Mouse (Mus musculus): ENCODE data around the gene Pex3. TPM values are rescaled to one million over a fixed set of nuclear protein-coding genes. Genes with fewer than 3 reads are reported as not detected.
A peak's percentile ranks its signal among the peaks of the same experiment; 100 is the strongest.
"Not testable (repeated sequence)": the region's sequence is repeated elsewhere in the genome, so short reads cannot be mapped to it uniquely, and the experiment has no call there.

Pex3 gene
- polyA plus RNA-seq, 1 experiment from 2014 or later, result 21.7 TPM

- ATAC-seq, result no peak
- DNase-seq (ENCODE audit: low read depth, low spot score), result no peak
- CTCF ChIA-PET, result interaction anchor here (1.2 to 1.4 kb wide), 2 partner anchors 12 to 15 kb away, joined by 3 to 5 read pairs; no protein-coding TSS in a partner anchor
- no peaks in the 10 kb centered on the region for H3K27me3 ChIP-seq
- in situ Hi-C loops (cut with MboI; ENCODE audit: low pct_unique_long_range_greater_than_20kb), result no loop called here
- POLR2A ChIA-PET, result no interaction called here
- TF ChIP-seq CTCF (IDR thresholded peaks at IDR 0.05), result no peak
Measured at GRCm38 (mm10) chr10:13541721-13542120, 11.2 kb downstream of the Pex3 start.

DNA sequence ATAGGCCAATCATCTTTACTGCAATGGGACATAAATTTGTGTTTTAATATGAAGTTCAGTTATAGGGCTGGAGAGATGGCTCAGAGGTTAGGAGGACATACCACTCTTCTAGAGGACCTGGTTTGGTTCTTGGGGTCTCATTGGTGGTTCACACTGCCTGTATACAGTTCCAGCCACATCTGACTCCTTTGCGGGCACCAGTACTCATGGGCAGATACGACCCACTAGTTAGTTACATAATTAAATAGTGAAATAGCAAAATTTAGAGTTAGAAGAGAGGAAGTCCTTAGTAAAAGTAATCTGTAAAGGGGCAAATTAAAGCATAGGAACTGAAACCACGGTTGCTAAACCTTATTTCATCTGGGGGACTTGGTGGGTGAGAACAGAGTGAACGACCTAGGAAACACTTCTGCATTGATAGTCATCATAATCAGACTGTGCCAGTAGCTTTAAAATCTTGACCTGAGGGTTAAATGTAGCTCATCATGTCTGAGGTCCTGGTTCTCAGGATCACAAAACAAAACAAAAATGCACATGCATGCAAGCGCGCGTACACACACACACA is 13.1 kb downstream of the Pex3 start:
- H3K27me3 ChIP-seq, result no peaks in the 10 kb centered on the region
- in situ Hi-C loops (cut with MboI; ENCODE audit: low pct_unique_long_range_greater_than_20kb), result no loop called here
- ChIA-PET CTCF (no interaction called here), POLR2A (no interaction called here)
- ATAC-seq, result no peak
- DNase-seq (ENCODE audit: low read depth, low spot score), result no peak
- no peak for TF ChIP-seq CTCF (IDR thresholded peaks at IDR 0.05)

DNA sequence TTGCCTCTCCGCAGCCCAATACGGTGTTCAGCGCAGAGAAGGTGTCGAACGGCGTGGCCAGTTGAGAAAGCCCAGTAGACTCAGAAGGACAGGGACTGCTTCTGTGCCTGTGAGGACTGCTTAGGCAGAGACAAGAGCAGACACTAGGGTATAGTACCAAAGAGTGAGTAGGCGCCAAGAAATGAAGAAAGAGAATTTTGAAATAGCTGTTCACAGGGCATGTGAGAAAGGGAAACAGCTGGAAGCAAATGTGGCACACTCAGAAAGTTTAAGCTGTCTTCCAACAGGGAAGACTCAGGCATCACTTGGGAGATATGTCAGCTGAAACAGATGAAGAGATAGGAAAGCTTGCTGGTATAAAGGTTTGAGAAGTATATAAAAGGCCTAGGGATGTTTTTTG is 16.2 kb downstream of the Pex3 start:
- ATAC-seq (no peak), DNase-seq (ENCODE audit: low read depth, low spot score) (no peak)
- CTCF ChIA-PET, result interaction anchor here (1.4 to 1.6 kb wide), 3 partner anchors 9 to 30 kb away, joined by 3 to 4 read pairs (median 3); no protein-coding TSS in a partner anchor
- no peak for TF ChIP-seq CTCF (IDR thresholded peaks at IDR 0.05)
- in situ Hi-C loops (cut with MboI; ENCODE audit: low pct_unique_long_range_greater_than_20kb), result no loop called here
- POLR2A ChIA-PET, result no interaction called here
- H3K27me3 ChIP-seq, result no peaks in the 10 kb centered on the region

DNA sequence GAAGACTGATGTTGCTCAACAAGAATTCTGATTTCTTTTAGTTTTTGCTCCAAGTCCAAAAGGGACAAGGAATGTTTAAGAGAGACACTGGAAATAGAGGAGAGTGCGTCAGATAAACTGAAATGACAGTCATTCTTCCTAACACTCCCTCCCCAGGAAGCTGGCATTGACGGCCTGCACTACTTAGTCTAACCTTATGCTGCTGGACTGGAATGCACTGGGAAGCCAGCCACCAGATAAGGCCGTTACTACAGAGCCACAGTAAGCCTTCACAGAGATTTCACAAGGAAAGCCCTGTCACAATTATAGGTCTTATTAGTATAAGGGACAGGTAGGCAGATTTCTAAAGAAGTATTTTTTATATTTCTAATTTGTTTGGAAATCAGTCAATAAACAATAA is 18.2 kb downstream of the Pex3 start:
- no peak for TF ChIP-seq CTCF (IDR thresholded peaks at IDR 0.05)
- POLR2A ChIA-PET, result no interaction called here
- ATAC-seq (no peak), DNase-seq (ENCODE audit: low read depth, low spot score) (no peak)
- CTCF ChIA-PET, result no interaction called here
- in situ Hi-C loops (cut with MboI; ENCODE audit: low pct_unique_long_range_greater_than_20kb), result no loop called here
- no peaks in the 10 kb centered on the region for H3K27me3 ChIP-seq

- ATAC-seq, result no peak
- no peak for TF ChIP-seq CTCF (IDR thresholded peaks at IDR 0.05)
- POLR2A ChIA-PET, result no interaction called here
- in situ Hi-C loops (cut with MboI; ENCODE audit: low pct_unique_long_range_greater_than_20kb), result no loop called here
- CTCF ChIA-PET, result interaction anchor here (1.1 kb wide), 1 partner anchor 9 kb away, joined by 4 read pairs; no protein-coding TSS in a partner anchor
- no peaks in the 10 kb centered on the region for H3K27me3 ChIP-seq
- DNase-seq (ENCODE audit: low read depth, low spot score), result no peak
Measured at GRCm38 (mm10) chr10:13528155-13528554, 24.8 kb downstream of the Pex3 start.

- ChIA-PET POLR2A (no interaction called here), CTCF (no interaction called here)
- ATAC-seq (no peak), DNase-seq (ENCODE audit: low read depth, low spot score) (no peak)
- in situ Hi-C loops (cut with MboI; ENCODE audit: low pct_unique_long_range_greater_than_20kb), result no loop called here
- TF ChIP-seq CTCF (IDR thresholded peaks at IDR 0.05), result no peak
- H3K27me3 ChIP-seq, result no peaks in the 10 kb centered on the region
Measured at GRCm38 (mm10) chr10:13521857-13522256, 31.1 kb downstream of the Pex3 start.

GRCm38 (mm10) chr10:13502371-13502770 is 50.6 kb downstream of the Pex3 start:
- no peak for ATAC-seq
- in situ Hi-C loops (cut with MboI; ENCODE audit: low pct_unique_long_range_greater_than_20kb), result no loop called here
- TF ChIP-seq CTCF (IDR thresholded peaks at IDR 0.05), result no peak
- H3K27me3 ChIP-seq, result no peaks in the 10 kb centered on the region
- no peak for DNase-seq (ENCODE audit: low read depth, low spot score)
- CTCF ChIA-PET, result no interaction called here
- POLR2A ChIA-PET, result interaction anchor here (0.6 kb wide), 1 partner anchor 17 kb away, joined by 3 read pairs; no protein-coding TSS in a partner anchor

DNA sequence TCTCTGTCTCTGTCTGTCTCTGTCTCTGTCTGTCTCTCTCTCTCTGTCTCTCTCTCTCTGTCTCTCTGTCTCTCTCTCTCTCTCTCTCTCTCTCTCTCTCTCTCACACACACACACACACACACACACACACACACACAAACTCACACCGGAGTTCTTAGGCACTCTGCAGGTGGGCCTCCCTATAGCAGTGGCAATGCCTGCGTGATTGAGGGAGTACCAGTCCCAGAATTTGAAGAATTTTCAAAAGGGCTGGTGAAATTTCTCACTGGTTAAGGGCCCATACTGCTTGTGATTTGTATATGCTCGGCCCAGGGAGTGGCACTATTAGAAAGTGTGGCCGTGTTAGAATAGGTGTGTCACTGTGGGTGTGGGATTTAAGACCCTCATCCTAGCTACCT is 51.4 kb downstream of the Pex3 start:
- CTCF ChIA-PET; ATAC-seq; H3K27me3 ChIP-seq; in situ Hi-C loops (cut with MboI; ENCODE audit: low pct_unique_long_range_greater_than_20kb); DNase-seq (ENCODE audit: low read depth, low spot score): not testable (repeated sequence)
- POLR2A ChIA-PET, result interaction anchor here (0.7 kb wide), 1 partner anchor 419 kb away, joined by 3 read pairs; no protein-coding TSS in a partner anchor

- POLR2A ChIA-PET, result interaction anchor here (0.7 kb wide), 1 partner anchor 420 kb away, joined by 3 read pairs; no protein-coding TSS in a partner anchor
Measured at GRCm38 (mm10) chr10:13500938-13501496, 51.9 kb downstream of the Pex3 start.

DNA sequence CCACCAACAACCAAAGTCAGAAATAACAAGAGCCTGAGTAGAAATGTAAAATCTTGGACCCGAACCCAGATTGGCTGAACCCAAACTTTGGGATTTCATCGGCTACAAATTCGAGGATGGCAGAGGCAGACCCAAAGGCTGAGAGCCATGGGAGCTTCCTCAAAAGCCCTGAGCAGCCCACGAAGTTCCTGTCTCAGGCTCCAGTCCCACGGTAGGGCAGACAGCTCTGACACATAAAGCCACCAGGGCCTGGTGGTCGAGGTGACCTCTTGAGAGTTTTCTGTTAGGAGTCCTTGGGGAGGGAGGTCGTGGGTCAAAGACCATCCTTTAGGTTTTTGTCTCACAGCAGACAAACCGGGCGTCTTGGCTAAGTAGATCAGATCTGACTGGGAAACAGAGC is 52.5 kb downstream of the Pex3 start:
- ATAC-seq, result no peak
- no peaks in the 10 kb centered on the region for H3K27me3 ChIP-seq
- no peak for TF ChIP-seq CTCF (IDR thresholded peaks at IDR 0.05)
- DNase-seq (ENCODE audit: low read depth, low spot score), result no peak
- ChIA-PET POLR2A (no interaction called here), CTCF (no interaction called here)
- in situ Hi-C loops (cut with MboI; ENCODE audit: low pct_unique_long_range_greater_than_20kb), result no loop called here

More at GRCm38 (mm10) chr10:13500938-13501496, 51.9 kb downstream of the Pex3 start:
- H3K27me3 ChIP-seq, result no peaks in the 10 kb centered on the region
- ATAC-seq (peak; percentile 72), DNase-seq (ENCODE audit: low read depth, low spot score) (peak; percentile 10)
- in situ Hi-C loops (cut with MboI; ENCODE audit: low pct_unique_long_range_greater_than_20kb), result no loop called here
- TF ChIP-seq CTCF (IDR thresholded peaks at IDR 0.05), result no peak
- CTCF ChIA-PET, result no interaction called here

GRCm38 (mm10) chr10:13499331-13499730 is 53.6 kb downstream of the Pex3 start, which contains the start of gene Fuca2:
Gene Fuca2 (plus strand): TSS chr10:13499540.
- ChIA-PET POLR2A (no interaction called here), CTCF (no interaction called here)
- in situ Hi-C loops (cut with MboI; ENCODE audit: low pct_unique_long_range_greater_than_20kb), result no loop called here
- DNase-seq (ENCODE audit: low read depth, low spot score), result no peak
- TF ChIP-seq CTCF (IDR thresholded peaks at IDR 0.05), result no peak
- no peaks in the 10 kb centered on the region for H3K27me3 ChIP-seq
- no peak for ATAC-seq

All from Patski (cell line).